8 mouse cellular contexts compared by ENCODE assay signal in genomic region chr6:142779045-142779811, GRCm38 (mm10). TPM values are rescaled to one million over a fixed set of nuclear protein-coding genes. Genes with fewer than 3 reads are reported as not detected.
DNase-seq lines count a peak whose midpoint lies in the region; ATAC-seq and TF ChIP-seq lines count a peak whose summit lies in the region.

No protein-coding gene starts in this region.

- no peaks in the 10 kb centered on the region for H3K9me3 ChIP-seq in forebrain, embryonic 14.5 days (replicated peaks; ENCODE audit: control insufficient read depth, low read length)
- no peaks in the 10 kb centered on the region for H3K9me3 ChIP-seq in intestine, embryonic 15.5 days
- no peaks in the 10 kb centered on the region for H3K9me3 ChIP-seq in midbrain, embryonic 14.5 days (ENCODE audit: control insufficient read depth, low read length)

- no peak overlapping the region for H3K4me3 ChIP-seq in bone marrow macrophage, adult 2 months (ENCODE audit: insufficient read depth, low read length)
- no peak overlapping the region for H3K4me3 ChIP-seq in forebrain, embryonic 14.5 days (ENCODE audit: low read depth, low read length)
- no peak overlapping the region for H3K4me3 ChIP-seq in intestine, embryonic 15.5 days (replicated peaks)
- no peak overlapping the region for H3K4me3 ChIP-seq in midbrain, embryonic 14.5 days (replicated peaks; ENCODE audit: low read depth, low read length)

- H3K9ac ChIP-seq in forebrain, embryonic 14.5 days (ENCODE audit: low read length) = no peak overlapping the region
- H3K9ac ChIP-seq in intestine, embryonic 15.5 days = no peak overlapping the region
- no peak overlapping the region for H3K9ac ChIP-seq in midbrain, embryonic 14.5 days (replicated peaks; ENCODE audit: low read length)

- no peaks in the 10 kb centered on the region for H3K27me3 ChIP-seq in forebrain, embryonic 14.5 days (replicated peaks; ENCODE audit: control insufficient read depth, insufficient read depth, low read length)
- H3K27me3 ChIP-seq in intestine, embryonic 15.5 days (replicated peaks) = no peaks in the 10 kb centered on the region
- H3K27me3 ChIP-seq in midbrain, embryonic 14.5 days (ENCODE audit: control insufficient read depth, insufficient read depth, low read length) = no peaks in the 10 kb centered on the region

- peak; percentile 59 for TF ChIP-seq CTCF in bone marrow macrophage, adult 2 months (IDR thresholded peaks at IDR 0.05; ENCODE audit: low read depth, low read length)

- ATAC-seq in forebrain, embryonic 14.5 days = peak; percentile 43; the same call in 1 of the 2 replicates
- ATAC-seq in intestine, embryonic 15.5 days = peak; percentile 52
- ATAC-seq in midbrain, embryonic 14.5 days (ENCODE audit: low FRiP score, low TSS enrichment) = peak; percentile 54

- peaks cover 14% of the 10 kb centered on the region for H3K4me1 ChIP-seq in bone marrow macrophage, adult 2 months (ENCODE audit: control insufficient read depth, insufficient read depth, low read length)
- H3K4me1 ChIP-seq in forebrain, embryonic 14.5 days (ENCODE audit: control insufficient read depth, insufficient read depth, low read length) = peaks cover 12% of the 10 kb centered on the region; the same call in 1 of the 2 replicates
- H3K4me1 ChIP-seq in intestine, embryonic 15.5 days (replicated peaks) = no peaks in the 10 kb centered on the region
- 0 out of 2 replicates have a peak, but pooled peaks cover 2% of the 10 kb centered on the region for H3K4me1 ChIP-seq in midbrain, embryonic 14.5 days (ENCODE audit: control insufficient read depth, insufficient read depth, low read length)

- intact Hi-C loops in left cerebral cortex, postnatal 10 days (cut with DNase I) = loop anchor here (2.0 to 10.0 kb wide), 2 partner anchors 186 to 396 kb away; partner anchors contain the start of gene St8sia1

- peak; percentile 72 for DNase-seq in embryo, embryonic 10 days (ENCODE audit: low spot score)
- DNase-seq in embryo, embryonic 9.5 days (ENCODE audit: extremely low spot score) = no peak
- DNase-seq in forebrain, embryonic 14.5 days (ENCODE audit: low spot score) = peak; percentile 86
- peak; percentile 53 to 68 for DNase-seq in left cerebral cortex, postnatal 10 days (ENCODE audit: extremely low spot score in 1 of 2, low spot score in 2 of 2)
- peak; percentile 86 for DNase-seq in midbrain, embryonic 14.5 days
- DNase-seq in thymus, postnatal 0 days (ENCODE audit: low spot score) = peak; percentile 68

- peaks cover 26% of the 10 kb centered on the region for H3K36me3 ChIP-seq in forebrain, embryonic 14.5 days (ENCODE audit: control insufficient read depth, insufficient read depth, low read length)
- no peaks in the 10 kb centered on the region for H3K36me3 ChIP-seq in intestine, embryonic 15.5 days
- H3K36me3 ChIP-seq in midbrain, embryonic 14.5 days (ENCODE audit: control insufficient read depth, insufficient read depth, low read length) = peaks cover 18% of the 10 kb centered on the region

- H3K4me2 ChIP-seq in forebrain, embryonic 14.5 days (ENCODE audit: low read length) = no peak overlapping the region
- no peak overlapping the region for H3K4me2 ChIP-seq in intestine, embryonic 15.5 days (replicated peaks)
- no peak overlapping the region for H3K4me2 ChIP-seq in midbrain, embryonic 14.5 days (ENCODE audit: low read length)

- no peak for TF ChIP-seq POLR2A in bone marrow macrophage, adult 2 months (IDR thresholded peaks at IDR 0.05; ENCODE audit: borderline replicate concordance, low read depth, low read length)

- no peak overlapping the region for H3K27ac ChIP-seq in bone marrow macrophage, adult 2 months (ENCODE audit: insufficient read depth, low read depth, low read length)
- H3K27ac ChIP-seq in forebrain, embryonic 14.5 days (ENCODE audit: low read depth, low read length) = peak overlapping the region; percentile 17; the same call in 1 of the 2 replicates
- H3K27ac ChIP-seq in intestine, embryonic 15.5 days = no peak overlapping the region
- peak overlapping the region; percentile 47; the same call in 1 of the 2 replicates for H3K27ac ChIP-seq in midbrain, embryonic 14.5 days (replicated peaks; ENCODE audit: low read depth, low read length)

- 51% methylated on average over 11 of the region's 11 CpGs for WGBS in forebrain, embryonic 14.5 days
- whole genome bisulfite sequencing in intestine, embryonic 15.5 days = 46% methylated on average over 11 of the region's 11 CpGs
- WGBS in midbrain, embryonic 14.5 days = 48% methylated on average over 11 of the region's 11 CpGs

RNA-seq across cellular contexts. Expression of gene Cmas, which starts 22.7 kb away (rescaled TPM):
- polyA plus RNA-seq in bone marrow macrophage, adult 2 months (2012; ENCODE audit: insufficient read depth, insufficient read length, missing spikeins) = 62.1 and 66.9 TPM in 2 replicates
- 159 and 173 TPM in 2 replicates for polyA plus RNA-seq in forebrain, embryonic 14.5 days (2014; fragmentation: Nextera tagmentation; extraction: Ambion mirVana)
- 135 and 141 TPM in 2 replicates for polyA plus RNA-seq in intestine, embryonic 15.5 days (2015; fragmentation: Nextera tagmentation; extraction: Ambion mirVana)
- 100 to 1,000 TPM; 141 to 143 TPM for total RNA-seq in left cerebral cortex, postnatal 10 days (2021)
- polyA plus RNA-seq in midbrain, embryonic 14.5 days (2014; fragmentation: Nextera tagmentation; extraction: Ambion mirVana) = 228 and 230 TPM in 2 replicates
- polyA plus RNA-seq in thymus, postnatal 0 days (2015; fragmentation: Nextera tagmentation; extraction: Ambion mirVana) = 84.6 and 94.4 TPM in 2 replicates

RNA-seq across cellular contexts. Expression of gene Sult6b2, which starts 25.1 kb away (rescaled TPM):
- polyA plus RNA-seq in bone marrow macrophage, adult 2 months (2012; ENCODE audit: insufficient read depth, insufficient read length, missing spikeins) = not detected in 2 replicates
- polyA plus RNA-seq in forebrain, embryonic 14.5 days (2014; fragmentation: Nextera tagmentation; extraction: Ambion mirVana) = 0.18 TPM in 1 of 2 replicates, not detected in the other
- 20.9 and 24.9 TPM in 2 replicates for polyA plus RNA-seq in intestine, embryonic 15.5 days (2015; fragmentation: Nextera tagmentation; extraction: Ambion mirVana)
- under 1 TPM; 0.16 to 0.19 TPM for total RNA-seq in left cerebral cortex, postnatal 10 days (2021)
- polyA plus RNA-seq in midbrain, embryonic 14.5 days (2014; fragmentation: Nextera tagmentation; extraction: Ambion mirVana) = 0.32 TPM in 1 of 2 replicates, not detected in the other
- polyA plus RNA-seq in thymus, postnatal 0 days (2015; fragmentation: Nextera tagmentation; extraction: Ambion mirVana) = 0.14 TPM in 1 of 2 replicates, not detected in the other

Comparison
In these comparisons a context has a peak if more than half of its experiments do, and no peak if none do; other contexts are left out.
1. H3K27ac ChIP-seq: peak in forebrain, embryonic 14.5 days (single experiment) and midbrain, embryonic 14.5 days (single experiment); none in bone marrow macrophage, adult 2 months (single experiment) and intestine, embryonic 15.5 days (single experiment).
2. RNA of gene Sult6b2, which starts 25.1 kb away (polyA plus RNA-seq): 20.9 to 24.9 TPM in intestine, embryonic 15.5 days; 0.18 TPM in forebrain, embryonic 14.5 days, 0.14 TPM in thymus, postnatal 0 days, 0.32 TPM in midbrain, embryonic 14.5 days and not detected in bone marrow macrophage, adult 2 months; every median in the first group is over 10 times any median in the second.
3. Peak in every context shown above with its lines, with median percentiles within 50 percentile points of each other: ATAC-seq.